Mouse (Mus musculus): Measurements from ENCODE around the gene Hoxd12.

GRCm38 (mm10) chr2:74698201-74699052 is 23.6 kb downstream of the Hoxd12 start:
- TF ChIP-seq CTCF (IDR thresholded peaks at IDR 0.05; ENCODE audit: low read depth), result no peak
- TF ChIP-seq EP300 (IDR thresholded peaks at IDR 0.05; ENCODE audit: low read depth), result no peak
